Mouse (Mus musculus): ENCODE results near the gene Sept9.

DNA sequence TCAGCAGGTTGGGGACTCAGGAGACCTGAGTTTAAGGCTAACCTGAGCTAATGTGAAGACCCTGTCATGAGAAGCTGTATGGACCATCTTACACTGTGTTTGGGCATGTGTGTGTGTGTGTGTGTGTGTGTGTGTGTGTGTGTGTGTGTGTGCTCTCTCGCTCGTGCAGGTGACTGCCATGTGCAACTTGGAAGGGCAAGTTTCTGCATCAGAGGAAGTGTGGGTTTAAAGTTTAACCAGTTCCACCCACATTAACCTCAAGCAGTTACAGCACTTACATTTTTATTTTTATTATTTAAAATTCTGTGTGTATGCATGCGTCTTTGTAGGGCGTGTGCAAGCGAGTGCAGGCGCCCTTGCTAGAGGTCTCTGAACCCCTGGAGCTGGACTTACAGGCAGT is 100.3 kb downstream of the Sept9 start:
- no peak for TF ChIP-seq POLR2A (IDR thresholded peaks at IDR 0.05; ENCODE audit: borderline replicate concordance, insufficient read depth, low read length)
- no peak for TF ChIP-seq CTCF (IDR thresholded peaks at IDR 0.05; ENCODE audit: borderline replicate concordance, insufficient read depth, low read depth, low read length)

Measured in cerebellum, adult 2 months (tissue).